Mouse (Mus musculus): ENCODE results near the gene Rundc1. TPM values are rescaled to one million over a fixed set of nuclear protein-coding genes. Genes with fewer than 3 reads are reported as not detected.

Gene Rundc1
- total and polyA plus RNA-seq, 3 experiments: 6.8 to 13.5 (median 10.7) TPM

- no peaks in the 10 kb centered on the region for H3K79me2 ChIP-seq (replicated peaks; ENCODE audit: control insufficient read depth, extremely low read depth, insufficient read depth, poor library complexity, severe bottlenecking)
- H3K9ac ChIP-seq (ENCODE audit: insufficient read depth, low read depth): peak within 1 kb of the TSS; percentile 24
- in situ Hi-C loops (cut with MboI; ENCODE audit: low pct_ligation_motif_present, low pct_unique_long_range_greater_than_20kb, low sequenced_read_pairs) (no loop called here), dilution Hi-C loops (cut with MboI; ENCODE audit: extremely low pct_ligation_motif_present, extremely low pct_unique_long_range_greater_than_20kb, low sequenced_read_pairs) (no loop called here)
- H3K4me3 ChIP-seq (replicated peaks in 1 of 3; ENCODE audit: low read depth in 2 of 3, low read length in 2 of 3, poor library complexity in 1 of 3): peak within 1 kb of the TSS; percentile 59 to 96 (median 63)
- peak within 1 kb of the TSS; percentile 70 for H3K27ac ChIP-seq (ENCODE audit: insufficient read depth, low read depth)
- H3K4me1 ChIP-seq (ENCODE audit: control insufficient read depth in 1 of 2, insufficient read depth in 2 of 2): peaks cover 21 to 62% of the 10 kb centered on the region in 2 experiments
- TF ChIP-seq BHLHE40 (IDR thresholded peaks at IDR 0.05; ENCODE audit: low read depth, low read length): no peak
- TF ChIP-seq NELFE (IDR thresholded peaks at IDR 0.05; ENCODE audit: low read depth, low read length): 0 out of 2 replicates have a peak, but pooled peaks have one; percentile 5
- TF ChIP-seq ZMIZ1 (IDR thresholded peaks at IDR 0.05; ENCODE audit: low read depth, low read length): 0 out of 2 replicates have a peak, but pooled peaks have one; percentile 21
- no peak for TF ChIP-seq EP300 (IDR thresholded peaks at IDR 0.05; ENCODE audit: low read length)
- peaks cover 21% of the 10 kb centered on the region for H3K27me3 ChIP-seq (replicated peaks)
- peak within 1 kb of the TSS; percentile 89 for H3K4me2 ChIP-seq (ENCODE audit: insufficient read depth, low read depth, poor library complexity, severe bottlenecking)
- peaks cover 19 to 30% of the 10 kb centered on the region in 2 experiments for H3K36me3 ChIP-seq (replicated peaks in 1 of 2; ENCODE audit: control insufficient read depth in 1 of 2, insufficient read depth in 1 of 2, low read length in 1 of 2)
- DNase-seq (ENCODE audit: extremely low read depth): no peak
- no peaks in the 10 kb centered on the region for H3K9me3 ChIP-seq (replicated peaks; ENCODE audit: low read length)
These were observed 39.6 kb downstream of the Rundc1 start, which contains the start of gene Rnd2 for GRCm38 (mm10) chr11:101464211-101465100. TSS of gene Rnd2 (plus strand) at chr11:101464999.

DNA sequence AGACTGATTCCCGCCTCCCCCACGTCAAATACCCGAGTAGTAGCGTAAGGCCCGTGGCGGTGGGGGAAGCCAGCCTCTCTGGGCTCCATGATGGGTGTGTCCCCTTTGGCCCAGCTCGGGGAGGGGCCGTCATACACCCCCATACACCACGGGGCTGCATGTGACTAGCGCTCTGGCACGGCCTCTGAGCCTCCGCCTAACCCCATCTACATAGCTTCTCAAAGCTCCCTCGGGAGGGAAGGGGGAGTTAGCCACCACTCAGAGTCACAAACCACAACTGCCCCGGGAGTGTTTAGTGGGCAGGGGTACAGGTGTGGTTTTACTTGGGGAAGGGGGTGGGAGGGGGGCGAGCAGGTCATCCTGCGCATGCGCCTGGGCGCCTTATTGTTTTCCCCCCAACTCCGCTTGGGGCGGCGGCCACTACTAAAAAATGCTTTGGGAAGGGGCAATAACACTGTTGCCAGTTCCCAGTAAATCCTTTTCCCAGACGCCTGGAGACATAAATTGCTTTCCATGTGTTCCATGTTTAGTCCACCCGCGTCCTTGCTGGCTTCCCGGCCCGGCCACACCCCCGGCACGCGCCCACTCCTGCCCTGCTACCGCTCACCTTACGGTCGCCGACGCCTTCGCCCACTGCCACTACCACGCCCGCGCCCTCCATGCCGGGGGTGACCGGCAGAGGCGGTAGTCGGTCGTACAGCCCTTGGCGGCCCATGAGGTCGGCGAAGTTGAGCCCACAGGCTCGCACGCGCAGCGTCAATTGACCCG, 40.4 kb downstream of the Rundc1 start:
- H3K4me3 ChIP-seq (replicated peaks in 1 of 3; ENCODE audit: low read depth in 2 of 3, low read length in 2 of 3, poor library complexity in 1 of 3): peak overlapping the region; percentile 59 to 96 (median 63)
- in situ Hi-C loops (cut with MboI; ENCODE audit: low pct_ligation_motif_present, low pct_unique_long_range_greater_than_20kb, low sequenced_read_pairs) (no loop called here), dilution Hi-C loops (cut with MboI; ENCODE audit: extremely low pct_ligation_motif_present, extremely low pct_unique_long_range_greater_than_20kb, low sequenced_read_pairs) (no loop called here)
- peak overlapping the region; percentile 89 for H3K4me2 ChIP-seq (ENCODE audit: insufficient read depth, low read depth, poor library complexity, severe bottlenecking)
- peak overlapping the region; percentile 24 for H3K9ac ChIP-seq (ENCODE audit: insufficient read depth, low read depth)
- peaks cover 22% of the 10 kb centered on the region for H3K27me3 ChIP-seq (replicated peaks)
- H3K27ac ChIP-seq (ENCODE audit: insufficient read depth, low read depth): peak overlapping the region; percentile 70
- H3K79me2 ChIP-seq (replicated peaks; ENCODE audit: control insufficient read depth, extremely low read depth, insufficient read depth, poor library complexity, severe bottlenecking): no peaks in the 10 kb centered on the region
- no peaks in the 10 kb centered on the region for H3K9me3 ChIP-seq (replicated peaks; ENCODE audit: low read length)
- peaks cover 13 to 21% of the 10 kb centered on the region in 2 experiments for H3K36me3 ChIP-seq (replicated peaks in 1 of 2; ENCODE audit: control insufficient read depth in 1 of 2, insufficient read depth in 1 of 2, low read length in 1 of 2)
- peak; percentile 92 for DNase-seq (ENCODE audit: extremely low read depth)
- H3K4me1 ChIP-seq (ENCODE audit: control insufficient read depth in 1 of 2, insufficient read depth in 2 of 2): peaks cover 21 to 59% of the 10 kb centered on the region in 2 experiments
- no peak for TF ChIP-seq SMC3 (IDR thresholded peaks at IDR 0.05; ENCODE audit: low read depth, low read length)
- TF ChIP-seq BHLHE40 (IDR thresholded peaks at IDR 0.05; ENCODE audit: low read depth, low read length): peak; percentile 94
- no peak for TF ChIP-seq POLR2AphosphoS2 (IDR thresholded peaks at IDR 0.05; ENCODE audit: low read depth, low read length)
- TF ChIP-seq PAX5 (IDR thresholded peaks at IDR 0.05; ENCODE audit: low read length): no peak
- 0 out of 2 replicates have a peak, but pooled peaks have one; percentile 9 for TF ChIP-seq KAT2A (IDR thresholded peaks at IDR 0.05; ENCODE audit: insufficient replicate concordance, low read length)
- TF ChIP-seq RCOR1 (conservative IDR thresholded peaks at IDR 0.05; ENCODE audit: low read depth, low read length): no peak
- TF ChIP-seq MYC (IDR thresholded peaks at IDR 0.05; ENCODE audit: low read depth, low read length): peak; percentile 54
- peak; percentile 38; the same call in 1 of the 2 replicates for TF ChIP-seq USF1 (IDR thresholded peaks at IDR 0.05; ENCODE audit: low read depth, low read length)
- TF ChIP-seq IRF4 (IDR thresholded peaks at IDR 0.05; ENCODE audit: low read depth, low read length): peak; percentile 31; the same call in 1 of the 2 replicates
- no peak for TF ChIP-seq ZKSCAN1 (IDR thresholded peaks at IDR 0.05; ENCODE audit: borderline replicate concordance, low read depth, low read length)
- TF ChIP-seq ZNF384 (IDR thresholded peaks at IDR 0.05; ENCODE audit: low read depth, low read length): no peak
- TF ChIP-seq ELF1 (IDR thresholded peaks at IDR 0.05; ENCODE audit: low read depth, low read length): peak; percentile 30; the same call in 1 of the 2 replicates
- peak; percentile 91 for TF ChIP-seq NRF1 (IDR thresholded peaks at IDR 0.05; ENCODE audit: low read depth, low read length)
- peak; percentile 71 for TF ChIP-seq ETS1 (conservative IDR thresholded peaks at IDR 0.05; ENCODE audit: low read depth, low read length)
- TF ChIP-seq MAX (IDR thresholded peaks at IDR 0.05; ENCODE audit: low read length): peak; percentile 58; the same call in 1 of the 2 replicates
- TF ChIP-seq RAD21 (IDR thresholded peaks at IDR 0.05; ENCODE audit: low read depth, low read length): no peak; the same call in 1 of the 2 replicates
- TF ChIP-seq GABPA (IDR thresholded peaks at IDR 0.05; ENCODE audit: insufficient replicate concordance, low read depth, low read length): no peak
- TF ChIP-seq MAFK (IDR thresholded peaks at IDR 0.05; ENCODE audit: insufficient replicate concordance, low read length): peak; percentile 62; the same call in 1 of the 2 replicates
- TF ChIP-seq JUN (IDR thresholded peaks at IDR 0.05; ENCODE audit: insufficient read depth, low read depth, low read length): no peak
- TF ChIP-seq TCF12 (IDR thresholded peaks at IDR 0.05; ENCODE audit: low read depth, low read length): 0 out of 2 replicates have a peak, but pooled peaks have one; percentile 61
- no peak for TF ChIP-seq ZC3H11A (IDR thresholded peaks at IDR 0.05; ENCODE audit: low read depth, low read length)
- TF ChIP-seq MEF2A (IDR thresholded peaks at IDR 0.05; ENCODE audit: borderline replicate concordance, low read depth, low read length): peak; percentile 62; the same call in 1 of the 2 replicates
- peak; percentile 79 for TF ChIP-seq MXI1 (IDR thresholded peaks at IDR 0.05; ENCODE audit: low read depth, low read length)
- TF ChIP-seq CTCF (conservative IDR thresholded peaks at IDR 0.05 in 1 of 2, IDR thresholded peaks at IDR 0.05 in 1 of 2; ENCODE audit: low read depth in 2 of 2, low read length in 2 of 2): peak in 1 of 2 experiments; percentile 17; a peak in 1 of 4 replicates

Measured in CH12.LX (cell line).